Mouse (Mus musculus): ENCODE data around the gene Dnal1.

DNA sequence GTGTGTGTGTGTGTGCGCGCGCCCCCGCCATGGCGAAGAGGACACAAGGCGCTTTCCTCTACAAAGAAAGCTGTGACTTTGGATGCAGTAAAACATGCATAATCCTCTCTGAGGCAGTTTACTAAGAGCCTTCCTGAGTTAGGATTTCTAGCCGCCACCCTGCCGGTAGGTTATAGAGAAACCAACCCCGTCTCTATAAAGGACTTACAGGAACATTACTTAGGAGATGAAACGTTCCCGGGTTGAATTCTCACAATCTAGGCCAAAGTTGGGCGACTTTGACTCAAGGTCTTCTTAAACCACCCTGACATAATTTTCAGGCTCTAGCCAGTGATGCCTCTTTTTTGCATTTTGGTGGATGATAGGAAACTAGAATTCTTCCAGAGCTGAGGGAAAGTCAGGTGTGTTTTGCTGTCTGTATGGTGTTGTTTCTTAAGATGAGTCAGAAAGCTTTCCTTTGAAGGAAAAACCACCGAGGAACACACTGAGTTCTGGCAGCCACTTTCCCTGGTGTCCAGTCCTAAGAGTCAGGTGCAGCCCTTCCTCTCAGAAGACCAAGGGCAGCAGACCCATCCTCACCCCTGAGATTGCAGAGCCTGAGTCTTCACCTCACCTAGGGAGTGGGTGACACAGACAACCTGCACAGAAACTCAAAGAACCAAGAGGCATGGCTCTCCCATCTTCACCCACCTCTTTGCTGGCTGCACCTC lies 80.4 kb downstream of the Dnal1 start:
- TF ChIP-seq EP300 (IDR thresholded peaks at IDR 0.05; ENCODE audit: insufficient read depth, low read depth, low read length) (no peak), CTCF (IDR thresholded peaks at IDR 0.05; ENCODE audit: low read depth, low read length) (no peak)

Data from ES-Bruce4 (cell line).